Mouse (Mus musculus) liver, postnatal 0 days (tissue): ENCODE results near the gene 1110008P14Rik.
A peak's percentile ranks its signal among the peaks of the same experiment; 100 is the strongest.

Source experiments
- CTCF ChIP-seq: sonication (generic); IDR thresholded peaks from 2 replicates; pipeline ENCODE4 v1.5.1; 2016; ENCODE audit warnings: antibody characterized with exemption, low read depth
- EP300 ChIP-seq: IDR thresholded peaks from 2 replicates; pipeline ENCODE4 v1.6.1; 2016; ENCODE audit warnings: antibody characterized with exemption, low read depth, mild to moderate bottlenecking

GRCm38 (mm10) chr2:32362817-32363340, 18.9 kb downstream of the 1110008P14Rik start:
- TF ChIP-seq CTCF = peak; percentile 97
- no peak for TF ChIP-seq EP300
